Mouse (Mus musculus): ENCODE measurements around the gene Wfdc21.
A peak's percentile ranks its signal among the peaks of the same experiment; 100 is the strongest.

DNA sequence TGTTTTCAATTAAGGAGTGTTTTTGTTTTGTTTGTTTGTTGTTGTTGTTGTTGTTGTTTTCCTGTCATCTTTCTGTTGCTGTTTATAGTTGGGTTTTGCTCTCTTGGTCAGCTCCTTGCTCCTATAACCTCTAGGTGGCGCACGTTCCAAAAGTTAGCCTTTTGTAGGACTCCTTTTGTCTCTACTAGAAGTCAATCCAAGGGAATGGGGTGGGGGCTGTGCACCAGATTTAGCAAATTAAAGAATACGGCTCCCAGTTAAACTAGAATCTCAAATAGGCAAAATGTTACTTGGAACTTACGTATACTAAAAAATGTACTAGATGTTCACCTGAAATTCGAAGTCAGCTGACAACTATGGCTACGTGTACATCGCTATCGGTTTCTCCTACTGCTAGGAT is 55.4 kb downstream of the Wfdc21 start:
- TF ChIP-seq CTCF (IDR thresholded peaks at IDR 0.05; ENCODE audit: borderline replicate concordance, extremely low read depth, insufficient read depth, insufficient read length) (peak; percentile 47; the same call in 1 of the 2 replicates), POLR2A (IDR thresholded peaks at IDR 0.05; ENCODE audit: borderline replicate concordance, extremely low read depth, insufficient read depth, insufficient read length, poor library complexity, severe bottlenecking) (no peak)

All from brain, embryonic 14.5 days (tissue).